Mouse (Mus musculus): Measurements from ENCODE around the gene Tas2r130. TPM values are rescaled to one million over a fixed set of nuclear protein-coding genes. Genes with fewer than 3 reads are reported as not detected.
"Not testable (repeated sequence)": the region's sequence is repeated elsewhere in the genome, so short reads cannot be mapped to it uniquely, and the experiment has no call there.

The Tas2r130 gene
- total RNA-seq (2022) = not detected

DNA sequence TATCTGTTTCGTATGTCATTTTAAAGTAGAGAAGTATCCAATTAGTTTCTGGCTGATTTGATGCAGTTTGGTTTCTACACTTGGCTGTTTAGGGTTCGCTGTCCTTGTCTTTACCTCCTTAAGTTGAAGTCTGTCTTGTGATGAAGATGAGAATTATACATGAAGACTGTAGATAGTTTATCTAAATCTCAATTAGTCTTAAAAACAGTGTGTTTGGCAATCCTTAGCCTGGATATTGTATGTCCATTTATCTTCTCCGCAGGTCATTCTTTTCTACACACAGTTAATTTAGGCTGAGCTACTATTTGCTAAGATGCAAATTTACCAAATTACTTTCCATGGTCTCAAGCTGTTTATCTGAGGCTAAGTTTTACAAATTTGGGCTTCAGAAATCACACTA, at the start of gene Tas2r130:
Gene Tas2r130 (minus strand): TSS at position 101 of the 400 bp plus-strand sequence.
- DNase-seq (ENCODE audit: low spot score in 2 of 2) = no peak

DNA sequence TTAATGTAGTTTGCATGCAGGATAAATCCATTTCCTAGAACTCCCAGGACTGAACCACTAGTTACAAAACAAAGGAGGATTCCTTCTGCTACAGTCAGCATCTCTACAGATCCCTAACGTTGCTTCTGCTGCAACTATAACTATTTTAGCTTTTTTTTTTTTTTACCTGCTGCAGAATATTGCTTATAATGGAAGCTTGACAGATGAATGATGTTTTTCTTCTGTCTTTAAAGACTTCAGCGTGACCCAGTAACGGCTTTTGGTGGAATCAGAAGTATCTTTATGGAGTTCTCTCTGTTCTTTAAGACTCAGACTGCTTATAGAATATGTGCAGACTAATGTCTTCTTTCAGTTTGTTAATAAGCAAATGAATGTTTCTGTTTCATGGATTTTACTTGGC, 48.1 kb upstream of the Tas2r130 start, which contains the start of gene Tas2r106:
Gene Tas2r106 (minus strand): TSS at position 101 of the 400 bp plus-strand sequence.
- DNase-seq (ENCODE audit: low spot score in 2 of 2) = no peak

DNA sequence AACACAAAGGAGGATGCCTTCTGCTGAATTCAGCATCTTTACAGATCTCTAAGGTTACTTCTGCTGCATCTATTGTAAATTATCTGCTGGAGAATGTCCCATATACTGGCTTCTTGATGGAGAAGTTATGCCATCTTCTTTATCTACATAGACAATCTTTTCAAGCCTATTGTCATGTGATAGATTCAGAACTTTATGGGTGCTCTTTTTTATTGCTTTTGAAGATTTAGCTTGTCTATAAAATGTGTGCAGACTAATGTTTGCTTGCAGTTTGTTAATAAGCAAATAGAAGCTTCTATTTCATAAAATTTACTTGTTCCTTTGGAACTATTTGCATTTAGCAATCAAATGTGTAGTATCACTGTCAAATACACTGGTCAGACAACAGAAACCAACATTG, 29.3 kb upstream of the Tas2r130 start, which contains the start of gene Tas2r107:
Gene Tas2r107 (minus strand): TSS at position 101 of the 400 bp plus-strand sequence.
- DNase-seq (ENCODE audit: low spot score in 2 of 2) = no peak

DNA sequence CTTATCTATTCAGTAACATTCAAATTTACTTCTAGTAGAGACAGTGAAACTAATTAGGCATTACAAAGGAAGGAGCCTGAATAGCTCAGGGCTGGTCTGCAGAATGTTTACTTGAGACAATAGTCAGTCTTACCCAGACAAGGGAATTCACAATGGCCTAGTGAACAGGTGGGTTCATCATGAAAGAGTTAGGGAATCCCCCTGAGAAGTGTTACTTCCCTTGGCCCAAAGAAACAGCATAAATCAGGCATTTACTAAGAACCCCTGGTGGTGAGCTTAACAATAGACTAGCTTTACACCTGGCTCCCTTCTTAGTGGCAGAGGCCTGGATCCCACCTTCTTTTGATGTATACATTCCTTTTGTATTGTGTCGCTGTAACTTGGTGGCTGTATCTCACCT, 20.8 kb downstream of the Tas2r130 start:
- DNase-seq (ENCODE audit: low spot score in 2 of 2) = not testable (repeated sequence)

DNA sequence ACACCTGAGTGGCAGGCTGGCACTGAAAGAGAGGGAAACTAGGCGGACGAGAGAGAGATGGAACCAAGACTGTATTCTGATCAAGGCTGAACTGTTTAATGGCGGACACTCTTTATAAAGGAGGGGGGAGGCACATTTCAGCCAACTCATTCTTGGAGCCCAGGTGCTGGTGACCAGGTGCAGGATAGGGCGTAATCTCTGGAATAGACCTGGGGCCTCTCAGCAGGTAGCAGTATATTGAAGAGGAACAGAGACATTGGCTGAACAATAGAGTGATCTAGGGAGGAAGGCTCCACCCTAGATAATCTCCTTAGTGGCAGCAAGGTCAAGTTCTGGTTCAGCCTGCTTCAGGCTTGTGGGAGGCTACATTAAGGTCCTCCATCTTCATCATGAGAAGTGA, 25.9 kb downstream of the Tas2r130 start:
- DNase-seq (ENCODE audit: low spot score in 2 of 2) = no peak

Other genes starting within 250 kb of the Tas2r130 start
- 10 to 100 TPM; 40.4 to 46.0 (median 43.7) TPM for gene Ybx3, start 242.4 kb downstream of the Tas2r130 start, total RNA-seq (2022)
- gene 5430401F13Rik, start 144.5 kb downstream of the Tas2r130 start, total RNA-seq (2022) = not detected
- not detected for gene Gm6619, start 144.5 kb downstream of the Tas2r130 start, total RNA-seq (2022)
- gene Tas2r107, start 29.2 kb upstream of the Tas2r130 start, total RNA-seq (2022) = not detected
- not detected for gene Tas2r106, start 48.0 kb upstream of the Tas2r130 start, total RNA-seq (2022)
- gene Tas2r104, start 54.8 kb upstream of the Tas2r130 start, total RNA-seq (2022) = not detected
- gene Tas2r105, start 56.6 kb upstream of the Tas2r130 start, total RNA-seq (2022) = not detected
- not detected for gene Tas2r114, start 59.2 kb upstream of the Tas2r130 start, total RNA-seq (2022)